Mouse (Mus musculus) heart, postnatal 0 days (tissue): ENCODE data around the gene Kif26b.

ENCODE experiments used
- CTCF ChIP-seq: IDR thresholded peaks from 2 replicates; pipeline ENCODE4 v1.5.1; 2016; ENCODE audit warnings: antibody characterized with exemption, control low read depth, low read depth
- EP300 ChIP-seq: IDR thresholded peaks from 2 replicates; pipeline ENCODE4 v1.6.1; 2016; ENCODE audit warnings: antibody characterized with exemption, low read depth

- TF ChIP-seq CTCF (no peak), EP300 (no peak)
These were observed 156.2 kb downstream of the Kif26b start for GRCm38 (mm10) chr1:178684991-178685680.
